Mouse (Mus musculus): Measurements from ENCODE around the gene Rbm38. TPM values are rescaled to one million over a fixed set of nuclear protein-coding genes. Genes with fewer than 3 reads are reported as not detected.
A peak's percentile ranks its signal among the peaks of the same experiment; 100 is the strongest.

Gene Rbm38
- polyA plus RNA-seq, 1 experiment from 2014 or later = 315 TPM

DNA sequence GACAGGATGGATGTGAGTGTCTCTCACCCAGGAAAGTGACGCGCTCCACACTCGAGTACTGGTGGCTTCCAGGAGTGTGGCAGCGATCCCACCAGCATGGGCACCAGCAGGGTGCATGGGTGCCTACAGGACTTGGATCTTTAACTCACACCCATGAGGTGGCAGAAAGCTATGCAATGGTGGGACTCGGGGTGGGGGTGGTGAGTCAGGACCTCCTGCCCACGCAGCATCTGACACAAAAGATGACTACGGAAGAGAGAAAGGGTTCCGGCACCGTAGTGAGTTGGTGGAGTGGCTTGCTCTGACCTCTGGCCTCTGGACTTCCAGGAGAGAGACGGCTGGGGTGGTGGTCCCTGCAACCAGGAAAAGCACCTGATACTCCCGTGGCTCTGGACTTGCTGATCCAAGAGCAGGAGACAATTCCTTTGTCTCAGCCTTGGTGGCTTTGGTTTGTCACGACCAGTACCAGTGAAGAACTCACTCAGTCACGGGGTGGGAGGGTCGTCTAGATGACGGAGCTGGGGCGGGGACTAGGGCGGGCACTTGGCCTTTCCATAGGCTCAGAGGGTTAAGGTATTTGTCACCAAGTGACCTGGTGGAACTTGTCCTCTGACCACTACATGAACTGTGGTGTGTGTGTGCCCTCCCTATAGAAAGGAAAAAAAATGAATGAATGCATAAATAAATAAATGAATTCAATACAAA is 27.9 kb downstream of the Rbm38 start:
- H3K27me3 ChIP-seq = no peaks in the 10 kb centered on the region
- peak overlapping the region; percentile 65 for H3K27ac ChIP-seq (replicated peaks)
- peak overlapping the region; percentile 48 for H3K4me2 ChIP-seq
- ATAC-seq (ENCODE audit: insufficient read depth) = peak; percentile 45
- peak overlapping the region; percentile 10; the same call in 1 of the 2 replicates for H3K4me3 ChIP-seq (replicated peaks)
- no peaks in the 10 kb centered on the region for H3K9me3 ChIP-seq (replicated peaks)
- H3K4me1 ChIP-seq (replicated peaks) = peaks cover 80% of the 10 kb centered on the region
- 42% methylated on average over 17 of the region's 17 CpGs for WGBS (ENCODE audit: insufficient replicate concordance)
- no peaks in the 10 kb centered on the region for H3K36me3 ChIP-seq (replicated peaks)
- no peak overlapping the region for H3K9ac ChIP-seq

GRCm38 (mm10) chr2:173049231-173049630 is 28.9 kb downstream of the Rbm38 start:
- WGBS (ENCODE audit: insufficient replicate concordance) = 65% methylated on average over 3 of the region's 3 CpGs
- H3K4me2 ChIP-seq = no peak overlapping the region
- no peak for ATAC-seq (ENCODE audit: insufficient read depth)
- H3K36me3 ChIP-seq (replicated peaks) = no peaks in the 10 kb centered on the region
- H3K27me3 ChIP-seq = peaks cover 2% of the 10 kb centered on the region; the same call in 1 of the 2 replicates
- H3K4me3 ChIP-seq (replicated peaks) = no peak overlapping the region
- H3K4me1 ChIP-seq (replicated peaks) = peaks cover 69% of the 10 kb centered on the region
- no peaks in the 10 kb centered on the region for H3K9me3 ChIP-seq (replicated peaks)
- peak overlapping the region; percentile 65 for H3K27ac ChIP-seq (replicated peaks)
- H3K9ac ChIP-seq = 0 out of 2 replicates have a peak overlapping the region, but pooled peaks have one; percentile 25

GRCm38 (mm10) chr2:173049817-173050216 is 29.5 kb downstream of the Rbm38 start:
- H3K36me3 ChIP-seq (replicated peaks) = no peaks in the 10 kb centered on the region
- H3K27ac ChIP-seq (replicated peaks) = peak overlapping the region; percentile 65
- H3K9me3 ChIP-seq (replicated peaks) = no peaks in the 10 kb centered on the region
- WGBS (ENCODE audit: insufficient replicate concordance) = 56% methylated on average over 6 of the region's 6 CpGs
- peaks cover 5% of the 10 kb centered on the region; the same call in 1 of the 2 replicates for H3K27me3 ChIP-seq
- 0 out of 2 replicates have a peak overlapping the region, but pooled peaks have one; percentile 25 for H3K9ac ChIP-seq
- H3K4me1 ChIP-seq (replicated peaks) = peaks cover 63% of the 10 kb centered on the region
- H3K4me2 ChIP-seq = no peak overlapping the region
- H3K4me3 ChIP-seq (replicated peaks) = no peak overlapping the region
- ATAC-seq (ENCODE audit: insufficient read depth) = no peak

DNA sequence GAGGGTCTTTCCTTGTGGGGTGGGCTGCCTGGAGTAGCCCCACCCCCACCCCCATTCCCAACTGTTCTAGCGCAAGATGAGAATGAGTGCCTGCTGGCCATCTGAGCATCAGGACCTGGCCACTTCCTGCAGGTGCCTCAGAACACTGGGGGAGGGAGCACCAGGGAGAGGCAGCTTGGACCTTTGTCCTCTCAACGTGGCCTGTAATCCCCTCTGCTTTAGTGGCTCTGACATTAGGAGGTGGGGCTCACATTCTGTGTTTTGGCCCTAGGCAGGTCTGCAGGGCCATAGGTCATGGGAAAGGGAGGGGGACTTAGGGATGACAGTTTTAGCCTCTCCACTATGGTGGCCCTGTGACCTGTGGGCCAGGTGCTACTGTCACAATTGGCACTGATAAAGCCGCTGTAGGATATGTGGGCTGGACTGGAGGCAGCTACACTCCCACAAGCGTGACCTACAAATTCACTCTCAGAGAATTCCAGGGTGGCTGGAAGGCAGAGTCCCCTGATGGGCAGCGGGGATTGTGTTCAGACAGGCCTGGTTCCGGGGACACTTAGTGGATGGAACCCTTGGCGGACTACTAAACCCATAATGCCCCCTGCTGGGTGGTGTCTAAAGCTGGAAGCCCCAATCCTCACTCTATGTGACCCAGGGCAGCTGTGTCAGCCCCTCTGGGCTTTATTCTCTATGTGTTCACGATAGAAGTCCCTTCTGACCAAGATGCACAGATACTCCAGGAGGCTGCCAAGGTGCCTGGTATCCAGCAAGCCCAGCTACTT is 30.5 kb downstream of the Rbm38 start:
- H3K27ac ChIP-seq (replicated peaks) = peak overlapping the region; percentile 65
- ATAC-seq (ENCODE audit: insufficient read depth) = peak; percentile 23

GRCm38 (mm10) chr2:173052881-173053280 is 32.6 kb downstream of the Rbm38 start:
- Histone ChIP-seq H3K36me3 (replicated peaks) (no peaks in the 10 kb centered on the region), H3K27me3 (peaks cover 5% of the 10 kb centered on the region; the same call in 1 of the 2 replicates), H3K4me3 (replicated peaks) (no peak overlapping the region), H3K4me1 (replicated peaks) (peaks cover 61% of the 10 kb centered on the region), H3K4me2 (no peak overlapping the region), H3K9me3 (replicated peaks) (no peaks in the 10 kb centered on the region), H3K27ac (replicated peaks) (no peak overlapping the region), H3K9ac (no peak overlapping the region)
- no peak for ATAC-seq (ENCODE audit: insufficient read depth)
- 88% methylated on average over 8 of the region's 8 CpGs for WGBS (ENCODE audit: insufficient replicate concordance)

More for the DNA sequence above, 30.5 kb downstream of the Rbm38 start:
- Histone ChIP-seq H3K4me2 (no peak overlapping the region), H3K9me3 (replicated peaks) (no peaks in the 10 kb centered on the region), H3K4me1 (replicated peaks) (peaks cover 60% of the 10 kb centered on the region), H3K36me3 (replicated peaks) (no peaks in the 10 kb centered on the region), H3K4me3 (replicated peaks) (no peak overlapping the region), H3K9ac (no peak overlapping the region), H3K27me3 (peaks cover 5% of the 10 kb centered on the region; the same call in 1 of the 2 replicates)
- WGBS (ENCODE audit: insufficient replicate concordance) = 46% methylated on average over 8 of the region's 8 CpGs

- Histone ChIP-seq H3K9ac (no peak overlapping the region), H3K4me2 (no peak overlapping the region), H3K4me3 (replicated peaks) (no peak overlapping the region), H3K9me3 (replicated peaks) (no peaks in the 10 kb centered on the region), H3K27ac (replicated peaks) (no peak overlapping the region), H3K36me3 (replicated peaks) (no peaks in the 10 kb centered on the region), H3K27me3 (peaks cover 5% of the 10 kb centered on the region; the same call in 1 of the 2 replicates), H3K4me1 (replicated peaks) (peaks cover 58% of the 10 kb centered on the region)
- 43% methylated on average over 6 of the region's 6 CpGs for WGBS (ENCODE audit: insufficient replicate concordance)
- ATAC-seq (ENCODE audit: insufficient read depth) = no peak
Measured at GRCm38 (mm10) chr2:173053846-173054245, 33.5 kb downstream of the Rbm38 start.

DNA sequence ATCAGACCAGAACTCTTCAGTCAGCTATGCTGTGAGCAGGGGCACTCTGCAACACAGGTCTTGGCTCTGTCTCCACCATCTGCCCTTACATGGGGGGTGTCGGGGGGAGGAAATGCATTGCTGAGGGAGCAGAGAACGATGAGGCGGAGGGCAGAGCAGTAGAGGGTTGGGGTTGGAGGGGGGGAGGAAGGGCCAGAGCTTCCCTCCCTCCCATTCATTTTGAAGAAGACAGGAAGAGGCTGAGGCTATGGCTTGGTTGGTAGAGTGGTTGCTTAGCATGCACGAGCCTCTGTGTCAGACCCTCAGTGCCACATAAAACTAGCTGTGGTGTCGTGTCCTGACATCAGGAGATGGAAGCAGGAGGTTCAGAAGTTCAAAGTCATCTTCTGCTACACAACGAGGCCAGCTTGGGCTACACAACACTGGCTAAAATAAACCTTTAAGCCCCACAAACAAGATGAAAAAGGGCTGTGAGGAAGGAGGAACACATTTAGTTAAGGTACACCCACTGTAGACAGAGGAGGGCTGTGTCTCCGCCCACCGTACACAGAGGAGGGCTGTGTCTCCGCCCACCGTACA is 36.1 kb downstream of the Rbm38 start:
- H3K27ac ChIP-seq (replicated peaks) = peak overlapping the region; percentile 31; the same call in 1 of the 2 replicates
- H3K4me1 ChIP-seq (replicated peaks) = peaks cover 46% of the 10 kb centered on the region
- no peak overlapping the region for H3K4me3 ChIP-seq (replicated peaks)
- H3K36me3 ChIP-seq (replicated peaks) = no peaks in the 10 kb centered on the region
- ATAC-seq (ENCODE audit: insufficient read depth) = no peak
- H3K9me3 ChIP-seq (replicated peaks) = no peaks in the 10 kb centered on the region
- 31% methylated on average over 10 of the region's 10 CpGs for WGBS (ENCODE audit: insufficient replicate concordance)
- no peak overlapping the region for H3K9ac ChIP-seq
- H3K27me3 ChIP-seq = peaks cover 5% of the 10 kb centered on the region; the same call in 1 of the 2 replicates
- peak overlapping the region; percentile 6 for H3K4me2 ChIP-seq

GRCm38 (mm10) chr2:173056882-173057315 is 36.6 kb downstream of the Rbm38 start:
- peak overlapping the region; percentile 35 for H3K4me2 ChIP-seq
- no peak overlapping the region for H3K4me3 ChIP-seq (replicated peaks)
- WGBS (ENCODE audit: insufficient replicate concordance) = 19% methylated on average over 11 of the region's 11 CpGs
- peaks cover 49% of the 10 kb centered on the region for H3K4me1 ChIP-seq (replicated peaks)
- H3K9ac ChIP-seq = no peak overlapping the region
- peak; percentile 75 for ATAC-seq (ENCODE audit: insufficient read depth)
- no peaks in the 10 kb centered on the region for H3K36me3 ChIP-seq (replicated peaks)
- H3K9me3 ChIP-seq (replicated peaks) = no peaks in the 10 kb centered on the region
- peak overlapping the region; percentile 56 for H3K27ac ChIP-seq (replicated peaks)
- H3K27me3 ChIP-seq = peaks cover 5% of the 10 kb centered on the region; the same call in 1 of the 2 replicates

GRCm38 (mm10) chr2:173057623-173058022 is 37.3 kb downstream of the Rbm38 start:
- Histone ChIP-seq H3K9me3 (replicated peaks) (no peaks in the 10 kb centered on the region), H3K27ac (replicated peaks) (no peak overlapping the region; the same call in none of the 2 replicates), H3K36me3 (replicated peaks) (no peaks in the 10 kb centered on the region), H3K4me1 (replicated peaks) (peaks cover 57% of the 10 kb centered on the region), H3K27me3 (peaks cover 5% of the 10 kb centered on the region; the same call in 1 of the 2 replicates), H3K9ac (no peak overlapping the region), H3K4me2 (peak overlapping the region; percentile 35), H3K4me3 (replicated peaks) (no peak overlapping the region)
- WGBS (ENCODE audit: insufficient replicate concordance) = 27% methylated on average over 10 of the region's 10 CpGs
- no peak for ATAC-seq (ENCODE audit: insufficient read depth)

- ATAC-seq (ENCODE audit: insufficient read depth) = no peak
- WGBS (ENCODE audit: insufficient replicate concordance) = 34% methylated on average over 11 of the region's 11 CpGs
Measured at GRCm38 (mm10) chr2:173058263-173058662, 38.0 kb downstream of the Rbm38 start.

More at GRCm38 (mm10) chr2:173058263-173058662, 38.0 kb downstream of the Rbm38 start:
- no peak overlapping the region for H3K27ac ChIP-seq (replicated peaks)
- no peak overlapping the region for H3K4me2 ChIP-seq
- no peak overlapping the region for H3K4me3 ChIP-seq (replicated peaks)
- no peaks in the 10 kb centered on the region for H3K36me3 ChIP-seq (replicated peaks)
- H3K9me3 ChIP-seq (replicated peaks) = no peaks in the 10 kb centered on the region
- H3K27me3 ChIP-seq = peaks cover 5% of the 10 kb centered on the region; the same call in 1 of the 2 replicates
- H3K9ac ChIP-seq = no peak overlapping the region
- peaks cover 60% of the 10 kb centered on the region for H3K4me1 ChIP-seq (replicated peaks)
